Mouse (Mus musculus): ENCODE data around the gene Socs7. TPM values are rescaled to one million over a fixed set of nuclear protein-coding genes. Genes with fewer than 3 reads are reported as not detected.

The Socs7 gene
- polyA plus RNA-seq, 1 experiment from 2014 or later, result 2.1 TPM

DNA sequence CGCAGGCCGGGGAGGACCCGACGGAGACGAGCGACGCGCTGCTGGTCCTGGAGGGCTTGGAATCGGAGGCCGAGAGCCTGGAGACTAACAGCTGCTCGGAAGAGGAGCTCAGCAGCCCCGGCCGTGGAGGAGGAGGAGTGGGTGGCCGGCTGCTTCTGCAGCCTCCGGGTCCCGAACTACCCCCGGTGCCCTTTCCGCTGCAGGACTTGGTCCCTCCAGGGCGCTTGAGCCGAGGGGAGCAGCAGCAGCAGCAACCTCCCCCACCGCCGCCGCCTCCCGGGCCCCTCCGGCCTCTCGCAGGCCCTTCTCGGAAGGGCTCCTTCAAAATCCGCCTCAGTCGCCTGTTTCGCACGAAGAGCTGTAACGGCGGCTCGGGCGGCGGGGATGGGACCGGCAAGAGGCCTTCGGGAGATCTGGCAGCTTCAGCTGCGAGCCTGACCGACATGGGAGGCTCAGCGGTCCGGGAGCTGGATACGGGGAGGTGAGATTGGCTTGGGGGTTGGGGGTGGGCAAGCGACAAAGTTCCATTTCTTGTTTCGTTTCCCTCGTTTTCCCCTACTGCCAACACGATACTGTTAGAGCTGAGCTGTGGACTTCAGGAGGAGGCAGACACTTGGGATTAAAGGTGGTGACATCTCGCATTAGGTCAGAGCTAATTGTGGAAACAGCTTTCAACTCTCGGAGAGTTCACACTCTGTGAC, 742 bp downstream of the Socs7 start:
- Histone ChIP-seq H3K4me2 (ENCODE audit: low read length) (peak overlapping the region; percentile 72), H3K36me3 (ENCODE audit: control insufficient read depth, insufficient read depth, low read length) (no peaks in the 10 kb centered on the region; the same call in 1 of the 2 replicates), H3K4me1 (replicated peaks; ENCODE audit: control insufficient read depth, insufficient read depth, low read length) (peaks cover 19% of the 10 kb centered on the region), H3K27me3 (replicated peaks; ENCODE audit: control insufficient read depth, insufficient read depth, low read length) (no peaks in the 10 kb centered on the region), H3K9ac (ENCODE audit: low read length) (peak overlapping the region; percentile 85), H3K9me3 (ENCODE audit: control insufficient read depth, low read length) (no peaks in the 10 kb centered on the region), H3K4me3 (ENCODE audit: low read depth, low read length) (peak overlapping the region; percentile 84), H3K27ac (ENCODE audit: low read depth) (peak overlapping the region; percentile 52)
- DNase-seq (ENCODE audit: low spot score), result peak; percentile 78
- ATAC-seq (replicated peaks; ENCODE audit: low FRiP score, low TSS enrichment, low read depth), result peak; percentile 16; the same call in 1 of the 2 replicates
- under 1% methylated on average over 46 of the region's 49 CpGs for WGBS

DNA sequence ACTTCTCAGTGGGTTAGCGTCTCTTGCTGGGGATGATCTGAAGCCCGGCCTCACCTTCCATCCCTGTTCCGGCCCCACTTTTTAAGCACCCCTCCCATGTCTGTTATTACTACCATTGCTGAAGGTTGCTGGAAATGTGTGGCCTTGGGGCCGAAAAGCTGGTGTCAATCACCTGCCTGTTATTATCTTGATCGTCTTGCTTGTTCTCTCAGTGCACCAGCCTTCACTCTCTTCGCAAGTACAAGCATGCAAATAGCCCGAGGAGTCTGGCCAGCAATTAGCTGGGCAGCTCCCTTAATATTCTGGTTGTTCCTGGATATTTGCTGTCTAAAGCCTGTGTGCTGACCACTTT, 1.3 kb downstream of the Socs7 start:
- ATAC-seq (replicated peaks; ENCODE audit: low FRiP score, low TSS enrichment, low read depth) (no peak), DNase-seq (ENCODE audit: low spot score) (no peak)
- Histone ChIP-seq H3K9me3 (ENCODE audit: control insufficient read depth, low read length) (no peaks in the 10 kb centered on the region), H3K9ac (ENCODE audit: low read length) (peak overlapping the region; percentile 85), H3K27me3 (replicated peaks; ENCODE audit: control insufficient read depth, insufficient read depth, low read length) (no peaks in the 10 kb centered on the region), H3K4me2 (ENCODE audit: low read length) (peak overlapping the region; percentile 72), H3K4me1 (replicated peaks; ENCODE audit: control insufficient read depth, insufficient read depth, low read length) (peaks cover 19% of the 10 kb centered on the region), H3K36me3 (ENCODE audit: control insufficient read depth, insufficient read depth, low read length) (peaks cover 5% of the 10 kb centered on the region; the same call in 1 of the 2 replicates), H3K27ac (ENCODE audit: low read depth) (no peak overlapping the region), H3K4me3 (ENCODE audit: low read depth, low read length) (peak overlapping the region; percentile 84)
- under 1% methylated on average over 7 of the region's 7 CpGs for WGBS

DNA sequence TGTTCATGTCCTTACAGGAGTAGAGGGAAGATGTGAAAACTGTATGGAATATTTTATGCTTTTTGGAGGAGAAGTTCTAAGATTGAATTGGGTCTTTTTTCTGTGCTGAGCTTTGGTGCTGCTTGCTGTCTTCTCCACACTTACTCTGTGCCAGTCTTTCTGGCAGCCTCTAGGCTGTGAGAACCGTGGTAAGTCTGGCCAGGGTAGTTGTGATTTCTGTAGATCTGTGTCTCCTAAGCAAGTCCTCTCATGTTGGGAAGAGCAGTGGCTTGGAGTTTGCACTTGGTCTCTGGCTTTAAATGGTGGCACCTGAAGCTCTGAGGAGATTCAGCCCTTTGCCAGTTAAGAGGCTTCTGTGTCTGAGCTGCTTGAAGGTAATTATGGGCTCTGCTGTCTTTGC, 3.2 kb downstream of the Socs7 start:
- 79% methylated on average over 1 of the region's 1 CpGs for WGBS
- Histone ChIP-seq H3K27me3 (replicated peaks; ENCODE audit: control insufficient read depth, insufficient read depth, low read length) (no peaks in the 10 kb centered on the region), H3K36me3 (ENCODE audit: control insufficient read depth, insufficient read depth, low read length) (peaks cover 8% of the 10 kb centered on the region; the same call in 1 of the 2 replicates), H3K27ac (ENCODE audit: low read depth) (no peak overlapping the region), H3K9me3 (ENCODE audit: control insufficient read depth, low read length) (no peaks in the 10 kb centered on the region), H3K4me3 (ENCODE audit: low read depth, low read length) (no peak overlapping the region), H3K9ac (ENCODE audit: low read length) (no peak overlapping the region), H3K4me2 (ENCODE audit: low read length) (no peak overlapping the region), H3K4me1 (replicated peaks; ENCODE audit: control insufficient read depth, insufficient read depth, low read length) (peaks cover 19% of the 10 kb centered on the region)
- DNase-seq (ENCODE audit: low spot score) (no peak), ATAC-seq (replicated peaks; ENCODE audit: low FRiP score, low TSS enrichment, low read depth) (no peak)

DNA sequence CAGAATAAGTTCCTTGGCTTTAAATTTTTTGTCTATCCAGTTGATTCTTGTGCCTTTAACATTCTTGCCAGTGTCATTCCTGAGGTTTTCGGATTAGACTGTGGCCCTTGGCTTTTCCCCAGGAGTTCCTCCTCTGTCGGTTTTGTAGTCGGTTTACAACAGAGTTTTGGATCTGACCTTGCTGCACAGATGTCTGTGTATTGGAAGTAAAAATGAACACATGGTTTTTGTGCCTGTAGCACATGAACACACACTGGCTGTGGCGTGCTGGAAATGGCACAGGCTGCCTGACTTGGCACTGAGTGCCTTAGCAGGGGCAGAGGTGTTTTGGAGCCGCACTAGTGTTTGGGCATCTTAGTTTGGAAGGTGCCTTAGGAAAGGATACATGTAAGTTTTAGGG, 6.2 kb downstream of the Socs7 start:
- Histone ChIP-seq H3K4me1 (replicated peaks; ENCODE audit: control insufficient read depth, insufficient read depth, low read length) (peaks cover 16% of the 10 kb centered on the region), H3K27me3 (replicated peaks; ENCODE audit: control insufficient read depth, insufficient read depth, low read length) (no peaks in the 10 kb centered on the region), H3K9me3 (ENCODE audit: control insufficient read depth, low read length) (no peaks in the 10 kb centered on the region), H3K4me2 (ENCODE audit: low read length) (no peak overlapping the region), H3K36me3 (ENCODE audit: control insufficient read depth, insufficient read depth, low read length) (peaks cover 8% of the 10 kb centered on the region; the same call in 1 of the 2 replicates), H3K4me3 (ENCODE audit: low read depth, low read length) (no peak overlapping the region), H3K9ac (ENCODE audit: low read length) (no peak overlapping the region), H3K27ac (ENCODE audit: low read depth) (no peak overlapping the region)
- no peak for ATAC-seq (replicated peaks; ENCODE audit: low FRiP score, low TSS enrichment, low read depth)
- no peak for DNase-seq (ENCODE audit: low spot score)
- 87% methylated on average over 5 of the region's 5 CpGs for WGBS

DNA sequence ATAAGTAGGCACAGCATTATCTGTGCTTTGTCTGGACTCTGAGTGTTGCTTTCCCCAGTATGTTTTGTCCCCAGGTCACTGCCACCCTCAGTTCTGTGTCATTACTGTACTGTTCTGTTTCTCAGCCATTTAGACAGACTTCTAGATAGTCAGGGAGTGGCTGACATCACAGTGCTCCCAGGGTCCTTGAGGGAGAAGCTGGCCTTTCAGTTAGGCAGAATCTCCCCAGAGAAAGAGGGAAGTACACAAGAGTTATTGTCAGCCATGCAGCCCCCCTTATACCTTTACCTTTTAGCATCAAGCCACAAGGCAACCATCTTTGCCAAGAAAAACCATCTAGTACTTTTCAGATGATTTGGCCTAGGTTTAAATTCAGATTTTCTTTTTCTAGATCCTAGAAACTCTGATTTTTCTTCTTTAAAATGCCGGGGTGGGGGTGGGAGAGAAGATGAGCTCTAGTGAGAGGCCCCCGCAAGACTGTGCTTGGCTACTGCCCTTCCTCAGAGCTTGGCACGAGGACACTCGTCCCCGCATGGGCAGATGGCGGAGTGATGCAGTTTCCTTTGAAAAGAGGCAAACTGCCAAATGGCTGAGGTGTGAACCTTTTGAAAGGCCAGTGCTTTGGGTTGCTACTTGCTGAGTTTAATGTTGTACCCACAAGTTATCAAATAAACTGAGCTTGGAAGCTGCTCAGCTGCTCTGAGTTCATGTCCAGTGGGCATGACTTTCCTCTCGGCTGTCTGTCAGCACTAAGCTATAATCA, 8.2 kb downstream of the Socs7 start:
- no peak for DNase-seq (ENCODE audit: low spot score)
- peaks cover 25% of the 10 kb centered on the region for H3K36me3 ChIP-seq (ENCODE audit: control insufficient read depth, insufficient read depth, low read length)

DNA sequence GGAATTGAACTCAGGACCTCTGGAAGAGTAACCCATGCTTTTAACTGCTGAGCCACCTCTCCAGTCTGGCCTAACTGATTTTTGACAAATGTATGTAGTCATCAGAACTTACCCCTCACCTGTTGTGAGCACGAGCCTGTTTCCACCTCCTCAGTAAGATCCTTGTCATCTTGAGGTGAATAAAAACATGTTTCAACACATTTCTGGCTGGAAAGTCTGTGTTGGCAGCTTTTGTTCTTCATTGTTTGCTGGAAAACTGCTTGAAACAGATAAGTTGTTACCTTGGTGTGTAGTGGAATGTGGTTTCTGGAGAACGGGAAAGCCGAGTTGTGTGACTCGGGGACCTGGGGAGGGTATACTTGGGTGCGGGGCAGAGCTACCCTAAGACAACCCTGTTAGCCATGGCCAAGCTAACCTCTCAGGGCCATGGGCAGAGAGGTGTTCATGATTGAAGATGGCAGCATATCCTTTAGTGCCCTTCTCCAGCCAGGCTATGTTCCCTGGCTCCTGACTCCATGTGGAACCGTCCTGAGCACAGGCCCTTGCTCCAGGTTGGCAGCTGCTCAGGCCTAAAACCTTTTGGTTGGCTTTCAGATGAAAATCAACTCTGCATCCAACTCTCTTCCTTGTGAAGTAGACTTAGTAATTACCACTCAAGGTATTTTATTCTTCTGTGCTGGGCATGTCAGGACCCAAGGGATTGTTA, 10.0 kb downstream of the Socs7 start:
- H3K27ac ChIP-seq (ENCODE audit: low read depth), result no peak overlapping the region
- H3K4me2 ChIP-seq (ENCODE audit: low read length), result no peak overlapping the region
- no peak overlapping the region for H3K9ac ChIP-seq (ENCODE audit: low read length)
- DNase-seq (ENCODE audit: low spot score) (no peak), ATAC-seq (replicated peaks; ENCODE audit: low FRiP score, low TSS enrichment, low read depth) (no peak)
- no peaks in the 10 kb centered on the region for H3K4me1 ChIP-seq (replicated peaks; ENCODE audit: control insufficient read depth, insufficient read depth, low read length)
- peaks cover 34% of the 10 kb centered on the region for H3K36me3 ChIP-seq (ENCODE audit: control insufficient read depth, insufficient read depth, low read length)
- H3K27me3 ChIP-seq (replicated peaks; ENCODE audit: control insufficient read depth, insufficient read depth, low read length), result no peaks in the 10 kb centered on the region
- H3K9me3 ChIP-seq (ENCODE audit: control insufficient read depth, low read length), result no peaks in the 10 kb centered on the region
- H3K4me3 ChIP-seq (ENCODE audit: low read depth, low read length), result no peak overlapping the region
- WGBS, result 84% methylated on average over 6 of the region's 6 CpGs

More for the DNA sequence above, 8.2 kb downstream of the Socs7 start:
- no peak overlapping the region for H3K4me2 ChIP-seq (ENCODE audit: low read length)
- H3K4me3 ChIP-seq (ENCODE audit: low read depth, low read length), result no peak overlapping the region
- H3K27ac ChIP-seq (ENCODE audit: low read depth), result no peak overlapping the region
- H3K9ac ChIP-seq (ENCODE audit: low read length), result no peak overlapping the region
- no peaks in the 10 kb centered on the region for H3K9me3 ChIP-seq (ENCODE audit: control insufficient read depth, low read length)
- ATAC-seq (replicated peaks; ENCODE audit: low FRiP score, low TSS enrichment, low read depth), result no peak
- WGBS, result 77% methylated on average over 7 of the region's 7 CpGs
- H3K4me1 ChIP-seq (replicated peaks; ENCODE audit: control insufficient read depth, insufficient read depth, low read length), result no peaks in the 10 kb centered on the region; the same call in 1 of the 2 replicates
- H3K27me3 ChIP-seq (replicated peaks; ENCODE audit: control insufficient read depth, insufficient read depth, low read length), result no peaks in the 10 kb centered on the region

DNA sequence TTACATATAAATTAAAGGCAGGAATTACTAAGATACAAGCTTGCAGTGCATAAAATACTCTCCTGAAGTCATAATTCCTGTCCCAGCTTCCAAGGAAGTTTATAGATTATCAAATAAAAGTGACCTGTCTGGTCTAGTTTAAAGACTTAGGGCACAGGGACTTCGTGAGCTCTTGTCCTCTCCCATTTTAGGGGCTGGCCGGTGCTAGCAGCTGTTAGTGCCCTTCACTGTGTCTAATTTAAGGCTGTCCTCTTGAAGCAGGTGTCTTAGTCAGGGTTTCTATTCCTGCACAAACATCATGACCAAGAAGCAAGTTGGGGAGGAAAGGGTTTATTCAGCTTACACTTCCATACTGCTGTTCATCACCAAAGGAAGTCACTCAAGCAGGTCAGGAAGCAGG, 11.1 kb downstream of the Socs7 start:
- no peak overlapping the region for H3K27ac ChIP-seq (ENCODE audit: low read depth)
- H3K9ac ChIP-seq (ENCODE audit: low read length), result no peak overlapping the region
- H3K36me3 ChIP-seq (ENCODE audit: control insufficient read depth, insufficient read depth, low read length), result peaks cover 42% of the 10 kb centered on the region
- no peaks in the 10 kb centered on the region for H3K9me3 ChIP-seq (ENCODE audit: control insufficient read depth, low read length)
- DNase-seq (ENCODE audit: low spot score), result no peak
- no peak for ATAC-seq (replicated peaks; ENCODE audit: low FRiP score, low TSS enrichment, low read depth)
- no peak overlapping the region for H3K4me2 ChIP-seq (ENCODE audit: low read length)
- H3K4me1 ChIP-seq (replicated peaks; ENCODE audit: control insufficient read depth, insufficient read depth, low read length), result no peaks in the 10 kb centered on the region
- H3K4me3 ChIP-seq (ENCODE audit: low read depth, low read length), result no peak overlapping the region
- no peaks in the 10 kb centered on the region for H3K27me3 ChIP-seq (replicated peaks; ENCODE audit: control insufficient read depth, insufficient read depth, low read length)
- 86% methylated on average over 2 of the region's 2 CpGs for WGBS

DNA sequence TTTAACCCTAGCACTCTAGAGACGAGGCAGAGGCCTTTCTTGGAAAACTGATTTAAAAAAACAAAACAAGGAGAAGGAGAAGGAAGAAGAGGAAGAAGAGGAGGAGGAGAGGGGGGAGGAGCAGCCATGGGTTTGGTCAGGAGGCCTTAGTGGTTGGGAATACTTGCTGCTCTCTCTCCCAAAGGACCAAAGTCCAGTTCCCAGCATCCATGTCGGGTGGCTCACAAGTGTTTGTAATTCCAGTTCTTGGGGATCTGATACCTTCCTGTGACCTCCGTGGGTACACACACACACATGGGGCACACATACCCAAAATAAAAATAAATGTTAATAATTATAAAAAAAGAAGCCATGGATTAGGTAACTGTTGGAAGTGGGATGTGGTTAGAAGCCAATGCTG, 17.7 kb downstream of the Socs7 start:
- ATAC-seq (replicated peaks; ENCODE audit: low FRiP score, low TSS enrichment, low read depth) (no peak), DNase-seq (ENCODE audit: low spot score) (no peak)
- no peaks in the 10 kb centered on the region for H3K4me1 ChIP-seq (replicated peaks; ENCODE audit: control insufficient read depth, insufficient read depth, low read length)
- H3K36me3 ChIP-seq (ENCODE audit: control insufficient read depth, insufficient read depth, low read length), result peaks cover 51% of the 10 kb centered on the region
- WGBS, result 76% methylated on average over 3 of the region's 3 CpGs
- no peak overlapping the region for H3K4me3 ChIP-seq (ENCODE audit: low read depth, low read length)
- no peak overlapping the region for H3K27ac ChIP-seq (ENCODE audit: low read depth)
- no peak overlapping the region for H3K9ac ChIP-seq (ENCODE audit: low read length)
- H3K9me3 ChIP-seq (ENCODE audit: control insufficient read depth, low read length), result no peaks in the 10 kb centered on the region
- H3K27me3 ChIP-seq (replicated peaks; ENCODE audit: control insufficient read depth, insufficient read depth, low read length), result no peaks in the 10 kb centered on the region
- no peak overlapping the region for H3K4me2 ChIP-seq (ENCODE audit: low read length)

Data from intestine, embryonic 14.5 days (tissue).